Mouse (Mus musculus) MEL (cell line): ENCODE data around the gene Nek9. TPM values are rescaled to one million over a fixed set of nuclear protein-coding genes. Genes with fewer than 3 reads are reported as not detected.

Source experiments
- DNase-seq: peaks from one replicate; pipeline ENCODE4 v3.0.0; 2011; ENCODE audit warnings: low read depth, low spot score
- H3K27ac ChIP-seq: 2 replicates; pipeline ENCODE4 v1.5.1; 2012; ENCODE audit warnings: low read depth, mild to moderate bottlenecking, control low read depth, low read length, moderate library complexity; ENCODE audit not compliant: control insufficient read depth
- H3K27me3 ChIP-seq, 2 experiments: fragments of 150-350 bp in 1 of 2; sonication (generic) in 1 of 2; 2 replicates each; pipeline ENCODE4 v1.6.1; 2012; ENCODE audit warnings: low read length in 2 of 2, mild to moderate bottlenecking in 2 of 2, improper control_type of control experiment in 1 of 2, moderate library complexity in 1 of 2; ENCODE audit not compliant: insufficient read depth in 2 of 2, control insufficient read depth in 1 of 2
- H3K36me3 ChIP-seq, 2 experiments: 2 replicates each; pipeline ENCODE4 v1.6.1; 2012 to 2014; ENCODE audit warnings: low read length in 2 of 2, improper control_type of control experiment in 1 of 2, inconsistent platforms in 1 of 2, mild to moderate bottlenecking in 1 of 2; ENCODE audit not compliant: insufficient read depth in 2 of 2, control insufficient read depth in 1 of 2
- H3K4me1 ChIP-seq, 2 experiments: fragments of 150-350 bp in 1 of 2; sonication (generic) in 1 of 2; 2 replicates each; pipeline ENCODE4 v1.6.1; 2012; ENCODE audit warnings: low read length in 2 of 2, improper control_type of control experiment in 1 of 2, mild to moderate bottlenecking in 1 of 2; ENCODE audit not compliant: insufficient read depth in 2 of 2, control insufficient read depth in 1 of 2
- H3K4me3 ChIP-seq, 2 experiments: fragments of 150-350 bp in 1 of 2; sonication (generic) in 1 of 2; 2 replicates each; pipeline ENCODE4 v1.5.1; 2012; ENCODE audit warnings: low read depth in 2 of 2, low read length in 2 of 2, mild to moderate bottlenecking in 2 of 2, moderate library complexity in 2 of 2, control low read depth in 1 of 2, improper control_type of control experiment in 1 of 2; ENCODE audit not compliant: control insufficient read depth in 1 of 2, insufficient read depth in 1 of 2
- H3K79me2 ChIP-seq: 2 replicates; pipeline ENCODE4 v1.6.1; 2012; ENCODE audit warnings: mild to moderate bottlenecking, low read length, moderate library complexity; ENCODE audit not compliant: control insufficient read depth, poor library complexity, insufficient read depth
- H3K9ac ChIP-seq: 2 replicates; pipeline ENCODE4 v1.6.1; 2012; ENCODE audit warnings: low read depth, mild to moderate bottlenecking, control low read depth, low read length, moderate library complexity; ENCODE audit not compliant: control insufficient read depth, poor library complexity, severe bottlenecking
- H3K9me3 ChIP-seq: fragments of 150-350 bp; sonication (generic); replicated peaks from 2 replicates; pipeline ENCODE4 v1.6.1; 2012; ENCODE audit warnings: mild to moderate bottlenecking, low read length, improper control_type of control experiment, moderate library complexity; ENCODE audit not compliant: insufficient read depth
- BHLHE40 ChIP-seq: IDR thresholded peaks from 2 replicates; pipeline ENCODE4 v1.6.1; 2012; ENCODE audit warnings: low read depth, mild to moderate bottlenecking, inconsistent platforms, low read length, improper control_type of control experiment, borderline replicate concordance
- CTCF ChIP-seq, 3 experiments: IDR thresholded peaks in 2 of 3; conservative IDR thresholded peaks in 1 of 3; 2 replicates each; pipeline ENCODE4 v1.5.1; 2011 to 2012; ENCODE audit warnings: low read length in 3 of 3, low read depth in 2 of 3, mild to moderate bottlenecking in 2 of 3, improper control_type of control experiment in 1 of 3, inconsistent platforms in 1 of 3, mixed read lengths in 1 of 3, moderate library complexity in 1 of 3; ENCODE audit not compliant: control insufficient read depth in 1 of 3, insufficient read depth in 1 of 3, poor library complexity in 1 of 3, severe bottlenecking in 1 of 3
- E2F4 ChIP-seq: IDR thresholded peaks from 2 replicates; pipeline ENCODE4 v1.6.1; 2011; ENCODE audit warnings: low read depth, low read length, improper control_type of control experiment, borderline replicate concordance
- ELF1 ChIP-seq: IDR thresholded peaks from 2 replicates; pipeline ENCODE4 v1.6.1; 2014; ENCODE audit warnings: low read depth, mild to moderate bottlenecking, inconsistent platforms, low read length, improper control_type of control experiment, moderate library complexity
- EP300 ChIP-seq, 2 experiments: IDR thresholded peaks; 2 replicates each; pipeline ENCODE4 v1.6.1; 2011; ENCODE audit warnings: improper control_type of control experiment in 2 of 2, low read length in 2 of 2, low read depth in 1 of 2, mild to moderate bottlenecking in 1 of 2
- GABPA ChIP-seq: IDR thresholded peaks from 2 replicates; pipeline ENCODE4 v1.6.1; 2012; ENCODE audit warnings: low read depth, mild to moderate bottlenecking, inconsistent platforms, low read length, improper control_type of control experiment, moderate library complexity
- GATA1 ChIP-seq: IDR thresholded peaks from 2 replicates; pipeline ENCODE4 v1.6.1; 2011; ENCODE audit warnings: low read depth, low read length, improper control_type of control experiment
- HCFC1 ChIP-seq: IDR thresholded peaks from 2 replicates; pipeline ENCODE4 v1.6.1; 2012; ENCODE audit warnings: low read depth, mild to moderate bottlenecking, inconsistent platforms, low read length, improper control_type of control experiment, moderate library complexity
- KAT2A ChIP-seq: conservative IDR thresholded peaks from 2 replicates; pipeline ENCODE4 v1.6.1; 2012; ENCODE audit warnings: low read depth, low read length, improper control_type of control experiment, inconsistent platforms
- MAX ChIP-seq: IDR thresholded peaks from 2 replicates; pipeline ENCODE4 v1.6.1; 2011; ENCODE audit warnings: low read length, improper control_type of control experiment
- MYB ChIP-seq: IDR thresholded peaks from 2 replicates; pipeline ENCODE4 v1.6.1; 2011; ENCODE audit warnings: mild to moderate bottlenecking, low read depth, low read length, improper control_type of control experiment
- MYC ChIP-seq: IDR thresholded peaks from 2 replicates; pipeline ENCODE4 v1.6.1; 2011; ENCODE audit warnings: low read depth, mild to moderate bottlenecking, low read length, improper control_type of control experiment, moderate library complexity
- NELFE ChIP-seq: IDR thresholded peaks from 2 replicates; pipeline ENCODE4 v1.6.1; 2011; ENCODE audit warnings: low read depth, low read length, improper control_type of control experiment
- NRF1 ChIP-seq: IDR thresholded peaks from 2 replicates; pipeline ENCODE4 v1.6.1; 2014; ENCODE audit warnings: low read depth, mild to moderate bottlenecking, inconsistent platforms, low read length, improper control_type of control experiment, moderate library complexity; ENCODE audit not compliant: poor library complexity, insufficient read depth, severe bottlenecking
- POLR2A ChIP-seq, 2 experiments: IDR thresholded peaks; 2 replicates each; pipeline ENCODE4 v1.6.1; 2011 to 2012; ENCODE audit warnings: low read length in 2 of 2, mild to moderate bottlenecking in 2 of 2, control low read depth in 1 of 2, improper control_type of control experiment in 1 of 2, low read depth in 1 of 2, moderate library complexity in 1 of 2; ENCODE audit not compliant: control insufficient read depth in 1 of 2, insufficient read depth in 1 of 2, poor library complexity in 1 of 2
- RAD21 ChIP-seq: IDR thresholded peaks from 2 replicates; pipeline ENCODE4 v1.6.1; 2011; ENCODE audit warnings: mild to moderate bottlenecking, low read depth, low read length, improper control_type of control experiment
- RCOR1 ChIP-seq: IDR thresholded peaks from 2 replicates; pipeline ENCODE4 v1.6.1; 2012; ENCODE audit warnings: low read depth, mild to moderate bottlenecking, inconsistent platforms, low read length, improper control_type of control experiment
- TAL1 ChIP-seq: IDR thresholded peaks from 2 replicates; pipeline ENCODE4 v1.6.1; 2012; ENCODE audit warnings: mild to moderate bottlenecking, inconsistent platforms, low read length, moderate library complexity, mixed read lengths
- TBP ChIP-seq: IDR thresholded peaks from 2 replicates; pipeline ENCODE4 v1.8.0; 2011; ENCODE audit warnings: low read depth, low read length, improper control_type of control experiment
- USF1 ChIP-seq: IDR thresholded peaks from 2 replicates; pipeline ENCODE4 v1.6.1; 2014; ENCODE audit warnings: low read depth, mild to moderate bottlenecking, inconsistent platforms, low read length, improper control_type of control experiment, moderate library complexity
- USF2 ChIP-seq, 2 experiments: IDR thresholded peaks; 2 replicates each; pipeline ENCODE4 v1.6.1; 2011 to 2012; ENCODE audit warnings: improper control_type of control experiment in 2 of 2, low read length in 2 of 2, borderline replicate concordance in 1 of 2, inconsistent platforms in 1 of 2, low read depth in 1 of 2, mild to moderate bottlenecking in 1 of 2; ENCODE audit not compliant: insufficient read depth in 1 of 2
- ZMIZ1 ChIP-seq: IDR thresholded peaks from 2 replicates; pipeline ENCODE4 v1.6.1; 2012; ENCODE audit warnings: low read depth, mild to moderate bottlenecking, inconsistent platforms, low read length, improper control_type of control experiment, moderate library complexity
- polyA plus RNA-seq, 2 experiments: library from polyadenylated mRNA; stranded (reverse) in 1 of 2; unstranded in 1 of 2; fragments of >175 nt in 1 of 2; fragments of >200 nt in 1 of 2; gene quantifications; 2 replicates each; pipeline versions ENCODE4 v1.2.1 to v1.2.4; 2012; ENCODE audit warnings: low replicate concordance in 2 of 2, low read depth in 1 of 2; ENCODE audit not compliant: insufficient read length in 2 of 2, insufficient read depth in 1 of 2, missing spikeins in 1 of 2
- total RNA-seq: library from RNA; depleted of rRNA; stranded (reverse); fragments of 300-350 nt; gene quantifications from 2 replicates; pipeline ENCODE4 v1.2.3, GENCODE M21; 2012

Nek9 gene
- total and polyA plus RNA-seq, 3 experiments, result 23.4 to 32.2 TPM; not detected in 1

DNA sequence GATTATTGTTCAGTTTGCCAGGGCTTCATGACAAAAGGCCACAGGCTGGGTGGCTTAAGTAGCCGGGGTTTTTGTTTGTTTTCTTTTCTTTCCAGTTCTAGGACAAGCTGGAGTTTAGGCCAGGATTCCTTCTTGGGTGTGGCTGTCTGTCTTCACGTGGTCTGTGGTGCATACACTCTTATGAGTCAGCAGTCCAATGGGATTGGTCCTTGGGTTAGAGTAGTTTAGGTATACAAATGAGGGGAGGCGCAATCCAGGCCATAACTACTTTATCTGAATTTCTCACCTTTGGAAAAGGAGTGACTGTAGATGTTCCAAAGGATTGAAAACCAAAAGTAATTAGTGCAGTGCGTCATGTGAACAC lies 67.3 kb downstream of the Nek9 start:
- no peak overlapping the region for H3K9ac ChIP-seq
- no peak for DNase-seq
- no peaks in the 10 kb centered on the region for H3K9me3 ChIP-seq
- no peaks in the 10 kb centered on the region for H3K4me1 ChIP-seq
- H3K27me3 ChIP-seq, result no peaks in the 10 kb centered on the region
- no peak overlapping the region for H3K27ac ChIP-seq
- no peaks in the 10 kb centered on the region; the same call in 1 of the 2 replicates for H3K79me2 ChIP-seq
- TF ChIP-seq USF1, result peak; percentile 16; the same call in 1 of the 2 replicates
- no peak for TF ChIP-seq ELF1
- H3K4me3 ChIP-seq, result no peak overlapping the region
- no peaks in the 10 kb centered on the region for H3K36me3 ChIP-seq

DNA sequence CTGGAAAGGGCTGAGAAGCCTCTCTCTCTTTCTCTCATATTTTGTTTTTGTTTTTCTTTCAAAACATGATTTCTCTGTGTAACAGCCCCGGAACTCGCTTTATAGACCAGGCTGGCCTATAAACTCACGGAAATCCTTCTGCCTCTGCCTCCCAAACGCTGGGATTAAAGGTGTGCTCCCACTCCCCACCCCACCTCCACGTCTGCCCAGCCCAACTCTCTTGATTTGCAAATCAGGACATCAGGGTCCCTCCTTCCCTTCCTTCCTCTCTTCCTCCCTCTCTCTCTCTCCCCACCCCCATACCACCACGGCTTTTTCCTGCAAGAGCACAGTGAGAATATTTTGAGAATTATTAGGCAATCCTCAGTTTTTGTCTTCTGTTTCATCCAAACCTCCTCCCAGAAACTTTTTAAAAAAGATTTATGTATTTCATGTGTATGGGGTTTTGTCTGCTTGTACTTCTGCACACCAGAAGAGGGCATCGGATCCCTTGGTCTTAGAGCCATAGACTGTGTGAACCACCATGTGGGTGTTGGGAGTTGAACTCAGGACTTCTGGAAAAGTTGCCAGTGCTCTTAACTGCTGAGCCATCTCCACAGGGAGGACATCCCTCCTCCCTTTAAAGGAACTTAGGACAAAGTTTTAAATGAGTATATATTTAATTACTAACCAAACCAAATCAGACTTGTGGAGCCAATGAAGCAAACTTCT lies 67.9 kb downstream of the Nek9 start:
- no peak for DNase-seq
- H3K9ac ChIP-seq, result no peak overlapping the region
- H3K27ac ChIP-seq, result no peak overlapping the region
- H3K79me2 ChIP-seq, result no peaks in the 10 kb centered on the region; the same call in 1 of the 2 replicates
- no peaks in the 10 kb centered on the region for H3K36me3 ChIP-seq
- no peak for TF ChIP-seq KAT2A
- no peak for TF ChIP-seq RCOR1
- TF ChIP-seq CTCF (IDR thresholded peaks at IDR 0.05 in 2 of 3, conservative IDR thresholded peaks at IDR 0.05 in 1 of 3; ENCODE audit: control insufficient read depth in 1 of 3, insufficient read depth in 1 of 3, low read depth in 2 of 3, low read length in 3 of 3, poor library complexity in 1 of 3, severe bottlenecking in 1 of 3), result peak in 2 of 3 experiments; percentile 8 to 9; a peak in 1 of 6 replicates
- TF ChIP-seq RAD21, result no peak
- no peak for TF ChIP-seq TBP
- no peak overlapping the region for H3K4me3 ChIP-seq
- no peaks in the 10 kb centered on the region for H3K27me3 ChIP-seq
- H3K4me1 ChIP-seq, result no peaks in the 10 kb centered on the region
- H3K9me3 ChIP-seq, result no peaks in the 10 kb centered on the region

DNA sequence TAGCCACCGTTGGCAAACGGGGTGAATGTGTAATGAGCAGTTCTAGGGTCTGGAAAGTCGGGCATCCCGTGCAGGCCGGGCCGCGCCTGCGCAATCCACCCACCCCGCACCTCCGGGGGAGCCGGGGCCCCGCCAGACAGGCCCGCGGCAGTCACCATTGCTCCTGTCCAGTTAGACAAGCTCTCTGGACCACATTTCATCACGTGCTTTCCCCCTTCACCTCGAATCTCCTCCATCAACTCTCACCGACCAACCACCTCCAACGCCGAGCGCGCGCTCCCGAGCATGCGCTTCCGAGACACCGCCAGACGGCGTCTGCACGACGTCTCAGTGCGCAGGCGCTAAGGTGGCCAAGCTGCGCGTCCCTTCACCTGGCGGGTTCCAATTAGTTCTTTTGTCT lies 68.8 kb downstream of the Nek9 start, which contains the start of gene Mlh3:
Gene Mlh3 (minus strand): TSS at position 281 of the 400 bp plus-strand sequence.
- Histone ChIP-seq H3K27ac (peak within 1 kb of the TSS; percentile 72), H3K79me2 (no peaks in the 10 kb centered on the region; the same call in 1 of the 2 replicates), H3K36me3 (peaks cover 0 to 6% of the 10 kb centered on the region in 2 experiments; a peak in 2 of 4 replicates), H3K27me3 (no peaks in the 10 kb centered on the region), H3K4me1 (peaks cover 3 to 6% of the 10 kb centered on the region in 2 experiments), H3K4me3 (peak within 1 kb of the TSS; percentile 76 to 88), H3K9me3 (no peaks in the 10 kb centered on the region), H3K9ac (peak within 1 kb of the TSS; percentile 89)
- DNase-seq, result peak; percentile 85
- no peak for TF ChIP-seq GABPA
- TF ChIP-seq USF1, result peak; percentile 63; the same call in 1 of the 2 replicates
- no peak for TF ChIP-seq E2F4
- no peak for TF ChIP-seq USF2 (IDR thresholded peaks at IDR 0.05; ENCODE audit: borderline replicate concordance in 1 of 2, insufficient read depth in 1 of 2, low read depth in 1 of 2, low read length in 2 of 2)
- TF ChIP-seq HCFC1, result peak; percentile 42; the same call in 1 of the 2 replicates
- TF ChIP-seq MYB, result no peak
- 0 out of 6 replicates have a peak, but pooled peaks of 1 of the 3 experiments have one; percentile 12 for TF ChIP-seq CTCF (IDR thresholded peaks at IDR 0.05 in 2 of 3, conservative IDR thresholded peaks at IDR 0.05 in 1 of 3; ENCODE audit: control insufficient read depth in 1 of 3, insufficient read depth in 1 of 3, low read depth in 2 of 3, low read length in 3 of 3, poor library complexity in 1 of 3, severe bottlenecking in 1 of 3)
- TF ChIP-seq BHLHE40, result peak; percentile 53; the same call in 1 of the 2 replicates
- TF ChIP-seq RAD21, result no peak
- TF ChIP-seq ZMIZ1, result 0 out of 2 replicates have a peak, but pooled peaks have one; percentile 36
- TF ChIP-seq GATA1, result no peak
- TF ChIP-seq MYC, result no peak
- no peak for TF ChIP-seq EP300 (IDR thresholded peaks at IDR 0.05; ENCODE audit: low read depth in 1 of 2, low read length in 2 of 2)
- peak; percentile 77 for TF ChIP-seq MAX
- peak; percentile 47 to 70; a peak in 2 of 4 replicates for TF ChIP-seq POLR2A (IDR thresholded peaks at IDR 0.05; ENCODE audit: control insufficient read depth in 1 of 2, insufficient read depth in 1 of 2, low read depth in 1 of 2, low read length in 2 of 2, poor library complexity in 1 of 2)
- TF ChIP-seq TAL1, result no peak
- peak; percentile 52 for TF ChIP-seq NELFE
- TF ChIP-seq NRF1, result peak; percentile 95
